Mouse (Mus musculus) kidney, adult 10 weeks (tissue): ENCODE results near the gene Ube2e1. TPM values are rescaled to one million over a fixed set of nuclear protein-coding genes. Genes with fewer than 3 reads are reported as not detected.

Source experiments
- polyA plus RNA-seq: library from polyadenylated mRNA; stranded (reverse); fragments of 350-450 nt; fragmentation: Illumina TruSeq; extraction: RNeasy Lipid Tissue Mini Kit (QIAGEN cat#74804); gene quantifications from one replicate; pipeline ENCODE4 v1.2.3, GENCODE M21; 2014; ENCODE audit warnings: low read depth, low replicate concordance

The Ube2e1 gene
- 259 TPM for polyA plus RNA-seq

DNA sequence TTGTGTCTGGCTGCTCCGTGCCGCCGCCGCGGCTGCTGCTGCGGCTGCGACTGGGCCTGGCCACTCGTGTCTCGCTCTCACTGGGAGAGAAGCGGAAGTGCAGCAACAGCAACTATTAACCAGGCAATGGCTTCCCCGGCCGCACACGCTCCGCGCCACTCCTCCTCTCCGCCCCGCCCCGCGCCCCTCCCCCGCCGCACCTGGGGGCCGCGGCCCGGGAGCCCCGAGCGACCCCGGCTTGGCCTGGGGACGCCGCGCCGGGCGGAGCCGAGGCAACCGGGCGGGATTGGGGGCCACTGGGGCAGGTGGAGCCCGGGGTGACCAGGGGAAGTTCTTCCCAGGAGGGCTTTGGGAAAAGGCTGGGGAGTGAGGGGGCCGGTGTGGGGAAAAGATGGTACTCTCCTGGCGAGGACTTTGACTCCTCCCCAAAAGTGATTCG, at the start of gene Ube2e1:
TSS of gene Ube2e1 (minus strand) at position 167 of the 439 bp plus-strand sequence.

DNA sequence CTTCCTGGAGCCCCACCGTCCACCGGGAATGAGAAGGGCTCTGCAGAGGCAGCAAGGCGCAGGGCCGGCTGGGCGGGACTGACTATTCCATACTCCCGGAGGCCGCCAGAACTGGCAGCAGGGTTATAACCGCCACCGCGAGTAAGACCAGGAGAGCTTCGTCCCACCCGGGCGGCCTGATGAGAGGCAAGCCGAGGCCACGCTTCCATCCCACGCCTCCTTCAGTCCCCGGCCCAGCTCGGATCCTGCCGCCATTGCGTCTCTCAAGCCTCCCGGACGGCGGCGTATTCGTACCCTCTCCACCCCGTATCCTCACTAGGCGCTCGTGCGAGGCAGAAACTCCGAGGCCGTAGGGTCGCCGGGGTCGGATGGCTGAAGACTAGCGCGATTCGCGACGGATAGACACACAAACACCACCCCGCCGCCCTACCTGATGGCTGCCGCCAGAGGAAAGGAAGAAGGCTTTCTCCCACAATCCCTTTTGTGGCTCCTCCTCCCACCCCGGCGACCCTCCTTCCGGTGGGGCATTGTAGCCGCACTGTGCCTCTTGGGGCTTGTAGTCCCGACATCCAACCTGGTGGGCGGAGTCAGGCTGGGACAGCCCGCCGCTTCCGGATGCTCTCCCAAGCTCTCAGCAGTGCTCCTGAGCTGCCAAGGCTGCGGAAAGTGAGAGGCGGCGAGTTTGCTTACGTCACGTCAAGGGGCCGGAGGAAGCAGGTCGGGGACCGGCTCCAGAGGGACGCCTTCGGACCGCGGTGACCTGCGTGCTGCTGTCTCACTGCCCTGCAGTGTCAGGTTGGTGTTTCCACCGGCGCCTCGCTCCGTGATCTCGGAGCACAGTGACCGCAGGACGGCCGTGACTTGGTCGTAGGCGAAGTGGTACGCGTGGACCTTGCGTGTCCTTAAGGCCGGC, 60.9 kb downstream of the Ube2e1 start, which contains the start of the genes Nkiras1 and Rpl15:
TSS of gene Nkiras1 (plus strand) at position 608 of the 913 bp plus-strand sequence.
TSS of gene Rpl15 (minus strand) at position 863 of the 913 bp plus-strand sequence.

DNA sequence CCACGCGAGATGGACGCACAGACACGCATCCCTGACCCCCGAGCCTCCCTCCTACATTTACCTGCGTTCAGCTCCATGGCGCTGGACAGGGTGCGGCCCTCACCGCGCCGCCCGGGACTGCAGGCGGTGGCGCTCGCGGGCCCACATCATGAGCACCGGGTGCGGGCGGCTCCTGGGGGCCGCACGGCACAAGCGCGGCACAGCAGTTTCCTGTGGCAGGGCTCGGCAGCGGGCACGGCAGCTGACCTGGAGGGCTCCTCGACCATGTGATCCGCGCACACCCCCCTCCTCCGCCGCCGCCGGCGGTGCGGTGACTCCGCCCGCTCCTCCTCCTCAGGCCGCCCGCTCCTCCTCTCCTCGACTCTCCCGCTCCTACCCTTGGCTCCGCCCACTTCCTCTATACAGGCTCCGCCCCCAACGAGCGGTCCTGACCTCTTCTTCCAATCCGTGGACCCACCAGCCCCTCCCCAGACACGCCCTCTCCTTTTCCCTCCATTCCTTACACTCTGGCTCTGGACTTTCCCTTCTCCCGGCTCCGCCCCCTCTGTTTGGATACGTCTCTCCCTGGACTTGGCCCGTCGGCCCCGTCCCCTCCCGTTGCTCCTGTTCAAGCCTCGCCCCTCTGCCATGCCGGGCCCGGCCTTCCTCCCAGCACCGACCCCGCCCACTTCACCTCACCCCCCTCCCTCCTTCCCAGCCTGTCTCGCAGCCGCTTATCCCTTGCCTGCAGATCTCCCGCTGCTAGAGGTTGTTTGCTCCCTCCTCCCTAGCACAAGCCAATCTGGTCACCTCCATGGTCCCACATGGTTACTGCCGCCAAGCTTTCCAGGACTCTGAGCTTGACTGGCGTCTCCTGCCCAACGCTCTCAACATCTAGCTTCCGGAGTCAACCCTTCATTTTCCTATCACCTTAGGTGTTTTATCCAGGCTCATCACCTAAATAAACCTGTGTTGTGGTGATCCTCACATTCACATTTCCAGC, 92.6 kb downstream of the Ube2e1 start, which contains the start of gene Nr1d2:
TSS of gene Nr1d2 (minus strand) at position 378 of the 982 bp plus-strand sequence.

Other genes with a start within 250 kb of the Ube2e1 start
- gene Nr1d2, start 92.7 kb downstream of the Ube2e1 start, polyA plus RNA-seq: 79.4 TPM
- gene Nkiras1, start 60.7 kb downstream of the Ube2e1 start, polyA plus RNA-seq: 35.7 TPM
- gene Rpl15, start 60.5 kb downstream of the Ube2e1 start, polyA plus RNA-seq: 206 TPM